Mouse (Mus musculus) cerebellum, postnatal 10 days (tissue): ENCODE measurements at regions not wholly inside any gene's neighbourhood (a gene's known extent, or its start where the extent isn't known, plus 50 kb on each side); places are given as distances from the start of the nearest gene placed in this dataset.
A peak's percentile ranks its signal among the peaks of the same experiment; 100 is the strongest.

Source experiments
- DNase-seq, 2 experiments: peaks; one replicate each; pipeline ENCODE4 v3.0.0; 2021; ENCODE audit warnings: mixed read lengths in 2 of 2

DNA sequence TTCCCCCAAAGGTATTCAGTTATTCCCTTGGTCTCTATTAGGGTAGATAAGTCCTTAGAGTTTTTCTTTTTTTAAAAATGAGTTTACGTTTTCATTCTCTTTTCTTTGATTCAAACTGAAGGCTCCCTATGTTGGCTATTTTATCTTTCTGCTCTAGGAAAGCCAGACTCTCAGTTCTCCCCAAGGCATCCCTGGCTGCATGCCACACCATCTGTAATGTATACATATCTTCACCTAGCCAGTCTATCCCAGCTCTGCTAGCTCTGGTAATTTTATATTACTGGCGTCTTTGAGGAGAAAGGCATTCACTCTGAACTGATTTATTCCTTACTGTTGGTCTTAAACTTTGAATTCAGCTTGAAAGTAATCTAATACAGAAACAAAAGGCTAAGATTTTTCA is 65.2 kb upstream of the Cabcoco1 start:
- peak; percentile 65 to 87 for DNase-seq

DNA sequence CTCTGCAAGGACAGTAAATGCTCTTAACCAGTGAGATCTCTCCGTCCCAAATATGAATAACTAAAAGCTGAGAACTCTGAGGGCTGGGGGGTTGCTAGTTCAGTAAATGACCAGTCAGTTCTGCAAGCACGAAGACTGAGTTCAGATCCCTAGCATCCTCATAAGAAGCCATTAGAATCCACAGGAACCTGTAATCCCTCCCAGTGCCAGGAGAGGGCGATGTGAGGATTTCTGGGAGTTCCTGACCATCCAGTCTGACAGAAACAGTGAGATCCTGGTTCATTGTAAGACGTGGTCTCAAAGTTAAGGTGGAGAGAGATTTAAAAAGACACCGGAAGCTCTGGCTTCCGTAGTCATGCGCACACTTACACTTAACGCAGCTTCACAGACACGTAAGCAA is 70.2 kb upstream of the Cabcoco1 start:
- peak; percentile 24 to 26 for DNase-seq

DNA sequence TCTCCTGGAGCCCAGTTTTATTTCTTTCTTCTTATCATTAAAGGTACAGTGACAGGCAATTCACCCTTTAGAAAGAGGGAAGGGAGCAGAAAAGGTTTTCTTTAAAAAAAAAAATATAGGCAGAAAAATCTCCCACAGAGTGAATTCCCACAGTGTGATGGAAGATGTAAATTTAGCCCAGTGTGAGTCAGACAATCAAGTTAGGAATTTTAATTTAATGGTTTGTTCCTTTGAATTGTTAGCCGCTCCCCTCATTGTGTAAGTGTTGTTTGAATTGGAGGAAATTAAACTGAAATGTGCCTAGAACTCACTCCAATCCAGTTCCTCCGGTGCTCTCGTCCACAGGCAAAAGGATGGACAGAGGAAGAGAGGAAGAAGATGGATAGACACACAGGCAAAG is 71.0 kb upstream of the Cabcoco1 start:
- no peak for DNase-seq

DNA sequence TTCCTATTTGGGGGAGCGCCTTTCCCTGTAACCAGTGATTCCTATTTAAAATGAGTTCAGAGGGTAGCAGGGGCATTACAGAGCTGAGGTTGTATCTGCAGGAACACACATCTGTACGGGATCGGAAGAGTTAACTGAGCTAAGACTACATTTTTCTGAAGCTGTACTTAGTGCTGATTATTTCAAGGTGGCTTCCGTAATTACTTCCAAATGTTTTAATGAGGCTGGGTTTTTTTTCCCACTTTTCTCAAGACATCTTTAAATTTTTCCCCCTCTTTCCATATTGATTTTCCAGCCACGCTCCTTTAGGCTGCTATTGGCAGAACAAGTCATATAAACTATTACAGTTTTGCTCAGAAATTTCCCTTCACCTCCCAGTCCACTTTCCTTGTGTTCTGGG is 82.1 kb upstream of the Cabcoco1 start:
- DNase-seq = no peak

DNA sequence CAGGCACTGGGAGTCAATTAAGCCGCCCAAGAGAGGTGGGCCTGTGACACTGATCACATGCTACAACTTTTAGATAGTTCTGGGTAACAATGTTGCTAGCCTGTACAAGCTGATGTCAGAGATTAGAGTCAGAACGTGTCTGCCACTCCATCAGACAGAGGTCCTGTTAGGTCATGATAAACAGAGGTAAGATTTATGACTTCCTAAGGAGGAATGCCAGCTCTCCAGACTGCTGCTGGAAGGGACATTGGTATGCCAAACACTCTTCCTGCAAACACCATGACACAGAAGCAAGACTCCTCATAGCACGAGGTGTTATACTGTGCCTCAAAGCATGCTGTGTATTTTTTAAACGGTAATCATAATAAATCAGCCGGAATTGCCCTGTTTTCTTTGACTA is 83.6 kb upstream of the Cabcoco1 start:
- DNase-seq = no peak

DNA sequence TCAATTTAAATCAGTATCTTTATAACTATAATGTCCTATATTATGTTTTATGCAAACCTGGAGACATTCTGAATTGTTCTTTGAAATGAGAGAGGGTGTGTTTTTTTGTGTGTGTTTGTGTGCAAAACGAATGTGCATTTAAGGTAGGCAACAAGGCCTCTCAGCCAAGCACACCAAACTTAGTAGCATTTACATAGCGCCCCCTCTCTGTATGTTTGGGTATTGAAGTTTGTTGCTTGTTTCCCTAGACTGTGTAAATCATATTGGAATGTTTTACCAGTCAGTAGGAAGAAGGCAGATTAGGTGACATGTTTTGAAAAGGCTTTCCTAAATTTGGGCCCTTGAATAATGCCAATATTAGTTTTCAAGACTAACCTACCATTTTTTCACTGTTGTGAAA is 84.1 kb upstream of the Cabcoco1 start:
- peak in 1 of 2 experiments; percentile 13 for DNase-seq

DNA sequence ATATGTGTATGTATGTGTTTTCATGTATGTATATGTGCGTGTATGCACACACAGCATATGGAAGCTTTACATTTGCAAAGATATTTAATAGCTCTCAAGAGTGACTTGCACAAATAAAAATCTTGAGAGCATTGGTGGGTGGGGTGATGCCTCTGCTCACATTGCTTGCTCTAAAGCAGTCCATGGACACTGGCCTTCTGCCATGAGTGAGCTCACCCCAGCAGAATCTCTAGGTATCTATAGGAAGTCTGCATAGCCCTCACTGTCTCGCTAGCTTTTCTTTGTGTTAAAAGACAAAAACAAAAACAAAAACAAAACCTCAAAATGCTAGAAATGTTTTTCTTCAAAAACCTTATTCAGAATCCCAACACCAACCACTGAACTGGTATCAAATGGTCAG is 87.8 kb upstream of the Cabcoco1 start:
- no peak for DNase-seq

- DNase-seq = no peak
Observed at GRCm38 (mm10) chr10:68633180-68633579, 90.3 kb upstream of the Tmem26 start.

DNA sequence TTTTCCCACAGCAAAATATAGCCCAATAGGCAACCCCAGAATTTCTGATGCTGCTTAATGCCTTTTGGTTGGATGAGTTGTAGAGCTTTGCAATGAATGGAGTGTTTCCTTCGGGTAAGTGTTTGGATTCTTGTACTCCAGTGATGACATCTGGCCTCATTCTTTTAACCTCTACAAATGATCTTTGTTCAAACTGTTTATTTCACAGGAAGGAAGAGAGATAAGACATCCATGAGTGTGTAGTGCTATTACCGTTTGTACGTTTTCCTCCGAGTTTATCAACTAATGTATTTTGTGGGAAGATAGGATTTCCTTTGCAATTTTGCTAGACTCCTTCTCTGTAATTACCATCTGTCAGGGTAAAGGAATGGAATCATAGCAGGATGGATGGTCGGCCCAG is 70.7 kb upstream of the Tmem26 start:
- no peak for DNase-seq

GRCm38 (mm10) chr10:68655491-68655890 is 68.0 kb upstream of the Tmem26 start:
- DNase-seq = no peak

DNA sequence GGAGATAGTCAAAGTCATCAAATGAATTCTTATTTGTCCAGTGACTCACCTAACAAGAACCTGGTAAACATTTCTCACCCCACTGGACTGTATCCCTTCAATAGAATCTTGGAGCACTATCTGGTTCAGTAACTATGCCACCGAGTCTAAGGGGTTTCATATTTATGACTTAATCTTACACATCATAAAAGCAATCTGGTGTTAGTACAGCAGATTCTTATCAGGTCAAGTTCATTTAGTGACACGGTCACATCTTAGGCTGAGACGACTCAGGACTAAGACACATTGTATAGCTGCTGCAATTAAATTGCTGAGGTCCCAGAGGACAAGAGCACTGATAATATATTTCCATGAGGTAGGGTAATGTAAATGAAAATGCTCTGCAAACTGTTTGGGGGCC is 57.4 kb upstream of the Tmem26 start:
- DNase-seq = no peak

DNA sequence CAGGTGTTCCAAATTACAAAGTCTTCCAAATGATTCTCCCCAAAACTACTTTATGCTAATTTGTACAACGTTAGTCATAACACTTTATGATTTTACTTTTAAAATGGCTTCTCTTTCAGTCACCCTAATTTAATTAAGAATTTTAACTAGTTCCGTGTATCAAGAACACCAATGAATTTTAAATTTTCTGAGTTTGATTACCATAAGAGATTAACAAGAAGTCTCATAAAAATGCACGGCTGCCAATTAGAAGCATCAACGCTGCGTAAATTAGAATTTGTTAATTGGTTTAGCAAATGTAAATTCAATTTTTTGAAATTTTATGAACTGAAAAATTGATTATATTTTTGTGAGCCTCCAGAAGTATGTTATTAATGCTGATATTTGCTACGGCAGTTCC is 54.1 kb upstream of the Tmem26 start:
- no peak for DNase-seq

GRCm38 (mm10) chr10:68669992-68670391 is 53.5 kb upstream of the Tmem26 start:
- DNase-seq = peak in 1 of 2 experiments; percentile 18

- DNase-seq = no peak
Observed at GRCm38 (mm10) chr10:68672291-68672690, 51.2 kb upstream of the Tmem26 start.

- no peak for DNase-seq
Observed at GRCm38 (mm10) chr10:68673102-68673872, 50.2 kb upstream of the Tmem26 start.
